Mouse (Mus musculus) CH12.LX (cell line): ENCODE measurements around the gene Lsm5. TPM values are rescaled to one million over a fixed set of nuclear protein-coding genes. Genes with fewer than 3 reads are reported as not detected.

Source experiments
- DNase-seq: peaks from one replicate; pipeline ENCODE4 v3.0.0-alpha.2; 2013; ENCODE audit errors: extremely low read depth
- H3K27ac ChIP-seq: 2 replicates; pipeline ENCODE4 v1.5.1; 2012; ENCODE audit warnings: low read depth, mild to moderate bottlenecking, control low read depth, moderate library complexity; ENCODE audit not compliant: insufficient read depth
- H3K27me3 ChIP-seq: replicated peaks from 2 replicates; pipeline ENCODE3; 2012; ENCODE audit warnings: inconsistent platforms
- H3K36me3 ChIP-seq, 2 experiments: replicated peaks in 1 of 2; 2 replicates each; pipeline versions ENCODE3 to v1.6.1; 2012; ENCODE audit warnings: inconsistent platforms in 1 of 2, low read length in 1 of 2, mild to moderate bottlenecking in 1 of 2, mixed read lengths in 1 of 2, moderate library complexity in 1 of 2; ENCODE audit not compliant: control insufficient read depth in 1 of 2, insufficient read depth in 1 of 2
- H3K4me1 ChIP-seq, 2 experiments: 2 replicates each; pipeline ENCODE4 v1.6.1; 2012; ENCODE audit warnings: inconsistent platforms in 1 of 2, moderate library complexity in 1 of 2; ENCODE audit not compliant: insufficient read depth in 2 of 2, control insufficient read depth in 1 of 2
- H3K4me2 ChIP-seq: 2 replicates; pipeline ENCODE4 v1.6.1; 2012; ENCODE audit warnings: low read depth, mild to moderate bottlenecking, control low read depth; ENCODE audit not compliant: poor library complexity, insufficient read depth, severe bottlenecking
- H3K4me3 ChIP-seq, 3 experiments: fragments of 150-350 bp in 1 of 3; sonication (generic) in 1 of 3; replicated peaks in 1 of 3; 2 replicates each; pipeline versions ENCODE3 to v1.5.1; 2011 to 2012; ENCODE audit warnings: low read depth in 2 of 3, low read length in 2 of 3, mild to moderate bottlenecking in 2 of 3, moderate library complexity in 2 of 3, control low read depth in 1 of 3, improper control_type of control experiment in 1 of 3, inconsistent platforms in 1 of 3, mixed read lengths in 1 of 3; ENCODE audit not compliant: poor library complexity in 1 of 3
- H3K79me2 ChIP-seq: replicated peaks from 2 replicates; pipeline ENCODE4 v1.6.1; 2012; ENCODE audit warnings: mild to moderate bottlenecking, moderate library complexity; ENCODE audit not compliant: control insufficient read depth, poor library complexity, insufficient read depth, severe bottlenecking; ENCODE audit errors: extremely low read depth
- H3K9ac ChIP-seq: 2 replicates; pipeline ENCODE4 v1.6.1; 2012; ENCODE audit warnings: low read depth, mild to moderate bottlenecking, control low read depth, moderate library complexity; ENCODE audit not compliant: insufficient read depth
- H3K9me3 ChIP-seq: replicated peaks from 2 replicates; pipeline ENCODE3; 2012; ENCODE audit warnings: low read length, inconsistent platforms, mixed read lengths
- BHLHE40 ChIP-seq: IDR thresholded peaks from 2 replicates; pipeline ENCODE4 v1.6.1; 2011; ENCODE audit warnings: mild to moderate bottlenecking, low read depth, low read length, improper control_type of control experiment
- CHD1 ChIP-seq: IDR thresholded peaks from 2 replicates; pipeline ENCODE4 v1.6.1; 2012; ENCODE audit warnings: low read depth, low read length, improper control_type of control experiment, inconsistent platforms
- CHD2 ChIP-seq: IDR thresholded peaks from 2 replicates; pipeline ENCODE4 v1.6.1; 2011; ENCODE audit warnings: low read length, improper control_type of control experiment
- E2F4 ChIP-seq: IDR thresholded peaks from 2 replicates; pipeline ENCODE4 v1.6.1; 2011; ENCODE audit warnings: low read depth, low read length, improper control_type of control experiment; ENCODE audit not compliant: insufficient replicate concordance
- ELF1 ChIP-seq: IDR thresholded peaks from 2 replicates; pipeline ENCODE4 v1.6.1; 2014; ENCODE audit warnings: low read depth, mild to moderate bottlenecking, inconsistent platforms, low read length, improper control_type of control experiment
- ETS1 ChIP-seq: conservative IDR thresholded peaks from 2 replicates; pipeline ENCODE4 v1.6.1; 2012; ENCODE audit warnings: low read depth, mild to moderate bottlenecking, inconsistent platforms, low read length, improper control_type of control experiment, moderate library complexity
- GABPA ChIP-seq: IDR thresholded peaks from 2 replicates; pipeline ENCODE4 v1.6.1; 2012; ENCODE audit warnings: low read depth, low read length, improper control_type of control experiment, inconsistent platforms; ENCODE audit not compliant: insufficient replicate concordance
- HCFC1 ChIP-seq: IDR thresholded peaks from 2 replicates; pipeline ENCODE4 v1.6.1; 2012; ENCODE audit warnings: low read depth, mild to moderate bottlenecking, inconsistent platforms, low read length, improper control_type of control experiment
- JUN ChIP-seq: IDR thresholded peaks from 2 replicates; pipeline ENCODE4 v1.6.1; 2011; ENCODE audit warnings: low read depth, mild to moderate bottlenecking, low read length, improper control_type of control experiment, moderate library complexity; ENCODE audit not compliant: insufficient read depth
- KAT2A ChIP-seq: IDR thresholded peaks from 2 replicates; pipeline ENCODE4 v1.6.1; 2012; ENCODE audit warnings: low read length, improper control_type of control experiment, inconsistent platforms; ENCODE audit not compliant: insufficient replicate concordance
- MAFK ChIP-seq: IDR thresholded peaks from 2 replicates; pipeline ENCODE4 v1.6.1; 2011; ENCODE audit warnings: low read length, improper control_type of control experiment; ENCODE audit not compliant: insufficient replicate concordance
- MAX ChIP-seq: IDR thresholded peaks from 2 replicates; pipeline ENCODE4 v1.6.1; 2011; ENCODE audit warnings: low read length, improper control_type of control experiment
- MEF2A ChIP-seq: IDR thresholded peaks from 2 replicates; pipeline ENCODE4 v1.6.1; 2014; ENCODE audit warnings: low read depth, mild to moderate bottlenecking, inconsistent platforms, low read length, improper control_type of control experiment, borderline replicate concordance
- MXI1 ChIP-seq: IDR thresholded peaks from 2 replicates; pipeline ENCODE4 v1.6.1; 2011; ENCODE audit warnings: mild to moderate bottlenecking, low read depth, low read length, improper control_type of control experiment
- MYC ChIP-seq: IDR thresholded peaks from 2 replicates; pipeline ENCODE4 v1.6.1; 2011; ENCODE audit warnings: low read depth, mild to moderate bottlenecking, improper control_type of control experiment, low read length
- NELFE ChIP-seq: IDR thresholded peaks from 2 replicates; pipeline ENCODE4 v1.6.1; 2011; ENCODE audit warnings: low read depth, low read length, improper control_type of control experiment
- NRF1 ChIP-seq: IDR thresholded peaks from 2 replicates; pipeline ENCODE4 v1.6.1; 2014; ENCODE audit warnings: low read depth, mild to moderate bottlenecking, inconsistent platforms, low read length, improper control_type of control experiment, moderate library complexity
- PAX5 ChIP-seq: IDR thresholded peaks from 2 replicates; pipeline ENCODE4 v1.6.1; 2012; ENCODE audit warnings: low read length, inconsistent platforms, mixed read lengths
- POLR2A ChIP-seq: IDR thresholded peaks from 2 replicates; pipeline ENCODE4 v1.6.1; 2011; ENCODE audit warnings: low read depth, mild to moderate bottlenecking, improper control_type of control experiment, low read length
- SIN3A ChIP-seq: IDR thresholded peaks from 2 replicates; pipeline ENCODE4 v1.6.1; 2012; ENCODE audit warnings: low read length, improper control_type of control experiment, inconsistent platforms
- SMC3 ChIP-seq: IDR thresholded peaks from 2 replicates; pipeline ENCODE4 v1.6.1; 2011; ENCODE audit warnings: low read depth, low read length, improper control_type of control experiment
- TBP ChIP-seq: conservative IDR thresholded peaks from 2 replicates; pipeline ENCODE4 v1.6.1; 2011; ENCODE audit warnings: low read depth, low read length, improper control_type of control experiment
- TCF12 ChIP-seq: IDR thresholded peaks from 2 replicates; pipeline ENCODE4 v1.6.1; 2014; ENCODE audit warnings: low read depth, mild to moderate bottlenecking, inconsistent platforms, low read length, improper control_type of control experiment
- USF1 ChIP-seq: IDR thresholded peaks from 2 replicates; pipeline ENCODE4 v1.6.1; 2014; ENCODE audit warnings: low read depth, mild to moderate bottlenecking, inconsistent platforms, low read length, improper control_type of control experiment
- dilution Hi-C: fragments of 300-500 bp; cut with MboI; formaldehyde crosslinking; loops from 2 replicates; pipeline ENCODE4 v1.14.3; 2020; ENCODE audit warnings: low sequenced_read_pairs; ENCODE audit not compliant: extremely low pct_unique_long_range_greater_than_20kb, extremely low pct_ligation_motif_present
- in situ Hi-C: fragments of 300-500 bp; cut with MboI; formaldehyde crosslinking; loops from 3 replicates; pipeline ENCODE4 v1.14.3; 2019; ENCODE audit warnings: low sequenced_read_pairs, low pct_ligation_motif_present, low pct_unique_long_range_greater_than_20kb, mixed read lengths
- polyA plus RNA-seq: library from polyadenylated mRNA; unstranded; fragments of >175 nt; gene quantifications from 2 replicates; pipeline ENCODE4 v1.2.1, GENCODE M21; 2012; ENCODE audit warnings: low read depth; ENCODE audit not compliant: insufficient read length
- total RNA-seq, 2 experiments: library from RNA; depleted of rRNA; stranded (reverse); fragments of 300-350 nt in 1 of 2; fragments of >200 nt in 1 of 2; gene quantifications; 2 replicates each; pipeline ENCODE4 v1.2.3; 2012 to 2014

Gene Lsm5
- 89.3 and 103 TPM in 2 replicates for total RNA-seq (2012; rRNA removed)
- total RNA-seq (2014; rRNA removed), result 298 and 357 TPM in 2 replicates
- 80.0 and 98.9 TPM in 2 replicates for polyA plus RNA-seq

GRCm38 (mm10) chr6:56703931-56704900 is at the start of gene Lsm5:
TSS of gene Lsm5 (minus strand) at chr6:56704710.
- Histone ChIP-seq H3K27me3 (no peaks in the 10 kb centered on the region), H3K36me3 (peaks cover 0 to 13% of the 10 kb centered on the region in 2 experiments), H3K9me3 (no peaks in the 10 kb centered on the region), H3K9ac (peak within 1 kb of the TSS; percentile 79), H3K27ac (no peak within 1 kb of the TSS), H3K79me2 (peaks cover 11% of the 10 kb centered on the region), H3K4me3 (peak within 1 kb of the TSS; percentile 76 to 100 (median 98)), H3K4me2 (peak within 1 kb of the TSS; percentile 94), H3K4me1 (peaks cover 0 to 5% of the 10 kb centered on the region in 2 experiments; a peak in 2 of 4 replicates)
- in situ Hi-C loops, result loop anchor here (25.0 kb wide), 1 partner anchor 342 kb away; no protein-coding TSS in a partner anchor
- DNase-seq, result peak; percentile 94
- TF ChIP-seq ETS1 (no peak), USF1 (no peak), CHD2 (no peak), MAFK (no peak), NRF1 (peak; percentile 75), CHD1 (0 out of 2 replicates have a peak, but pooled peaks have one; percentile 59), GABPA (peak; percentile 20; the same call in 1 of the 2 replicates), ELF1 (peak; percentile 96), BHLHE40 (no peak; the same call in 1 of the 2 replicates), JUN (no peak), TBP (peak; percentile 85), TCF12 (peak; percentile 80), MAX (no peak; the same call in 1 of the 2 replicates), HCFC1 (peak; percentile 95), MYC (no peak), MEF2A (peak; percentile 60; the same call in 1 of the 2 replicates), PAX5 (no peak), KAT2A (peak; percentile 75; the same call in 1 of the 2 replicates), POLR2A (peak; percentile 86), NELFE (peak; percentile 71; the same call in 1 of the 2 replicates), SIN3A (peak; percentile 99), MXI1 (peak; percentile 88), E2F4 (peak; percentile 95), SMC3 (no peak)
- dilution Hi-C loops, result no loop called here
